Mouse (Mus musculus): ENCODE data around the gene Krt87. TPM values are rescaled to one million over a fixed set of nuclear protein-coding genes. Genes with fewer than 3 reads are reported as not detected.

Krt87 gene
- total RNA-seq (2017), result 0.44 TPM in 1 of 2 replicates, not detected in the other

GRCm38 (mm10) chr15:101438555-101438954, at the start of gene Krt87:
Krt87 (minus strand) TSS chr15:101438804.
- ATAC-seq (replicated peaks in 1 of 2; ENCODE audit: insufficient read depth in 1 of 2, low FRiP score in 2 of 2, low TSS enrichment in 1 of 2, low read depth in 1 of 2, poor library complexity in 2 of 2, severe bottlenecking in 2 of 2), result no peak

- 0 out of 4 replicates have a peak, but pooled peaks of 1 of the 2 experiments have one; percentile 17 for ATAC-seq (replicated peaks in 1 of 2; ENCODE audit: insufficient read depth in 1 of 2, low FRiP score in 2 of 2, low TSS enrichment in 1 of 2, low read depth in 1 of 2, poor library complexity in 2 of 2, severe bottlenecking in 2 of 2)
Observed at GRCm38 (mm10) chr15:101485911-101486635, 47.5 kb upstream of the Krt87 start.

GRCm38 (mm10) chr15:101484939-101485338, 46.3 kb upstream of the Krt87 start:
- ATAC-seq (replicated peaks in 1 of 2; ENCODE audit: insufficient read depth in 1 of 2, low FRiP score in 2 of 2, low TSS enrichment in 1 of 2, low read depth in 1 of 2, poor library complexity in 2 of 2, severe bottlenecking in 2 of 2), result peak; percentile 17 to 19; a peak in 1 of 4 replicates

- ATAC-seq (replicated peaks in 1 of 2; ENCODE audit: insufficient read depth in 1 of 2, low FRiP score in 2 of 2, low TSS enrichment in 1 of 2, low read depth in 1 of 2, poor library complexity in 2 of 2, severe bottlenecking in 2 of 2), result no peak
Observed at GRCm38 (mm10) chr15:101483646-101484045, 45.0 kb upstream of the Krt87 start.

DNA sequence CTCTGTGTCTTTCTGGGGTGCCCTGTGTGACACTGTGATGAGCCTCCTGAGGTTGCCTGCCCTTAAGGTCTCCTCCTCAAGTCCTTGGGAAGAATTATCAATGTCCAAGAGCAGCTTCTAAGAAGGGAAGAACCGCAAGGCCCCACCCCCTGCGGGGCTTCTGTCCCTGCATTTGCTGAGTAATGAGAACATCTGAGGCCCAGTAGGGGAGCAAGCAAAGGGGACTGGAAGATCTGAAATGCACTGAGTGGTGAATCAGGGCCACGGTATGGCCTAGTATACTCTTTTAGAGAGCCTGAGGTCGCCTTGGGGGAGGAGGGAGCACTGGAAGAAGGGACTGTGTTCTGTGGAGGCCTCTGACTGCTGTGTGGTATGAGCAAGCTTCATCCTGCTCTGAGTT, 43.5 kb upstream of the Krt87 start:
- no peak for ATAC-seq (replicated peaks in 1 of 2; ENCODE audit: insufficient read depth in 1 of 2, low FRiP score in 2 of 2, low TSS enrichment in 1 of 2, low read depth in 1 of 2, poor library complexity in 2 of 2, severe bottlenecking in 2 of 2)

DNA sequence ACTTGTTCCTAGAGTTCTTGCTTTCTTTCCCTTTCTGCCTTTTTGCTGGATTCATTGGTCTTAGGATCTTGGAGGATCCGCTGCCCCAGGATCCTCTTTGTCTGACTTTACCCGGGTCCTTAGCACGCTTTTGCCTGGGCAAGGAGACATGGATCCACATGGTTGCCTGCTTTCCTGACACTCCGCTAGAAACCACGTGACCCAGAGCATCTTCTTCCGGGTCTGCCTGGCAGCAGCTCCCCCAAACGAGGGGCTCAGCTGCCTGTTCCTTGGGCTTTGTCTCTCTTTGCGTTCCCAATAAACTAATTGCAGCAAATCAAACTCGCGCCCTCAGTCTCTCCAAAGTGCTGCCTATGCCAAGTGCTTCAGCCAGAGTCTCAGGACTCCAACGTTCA, 41.1 kb upstream of the Krt87 start:
- no peak for ATAC-seq (replicated peaks in 1 of 2; ENCODE audit: insufficient read depth in 1 of 2, low FRiP score in 2 of 2, low TSS enrichment in 1 of 2, low read depth in 1 of 2, poor library complexity in 2 of 2, severe bottlenecking in 2 of 2)

DNA sequence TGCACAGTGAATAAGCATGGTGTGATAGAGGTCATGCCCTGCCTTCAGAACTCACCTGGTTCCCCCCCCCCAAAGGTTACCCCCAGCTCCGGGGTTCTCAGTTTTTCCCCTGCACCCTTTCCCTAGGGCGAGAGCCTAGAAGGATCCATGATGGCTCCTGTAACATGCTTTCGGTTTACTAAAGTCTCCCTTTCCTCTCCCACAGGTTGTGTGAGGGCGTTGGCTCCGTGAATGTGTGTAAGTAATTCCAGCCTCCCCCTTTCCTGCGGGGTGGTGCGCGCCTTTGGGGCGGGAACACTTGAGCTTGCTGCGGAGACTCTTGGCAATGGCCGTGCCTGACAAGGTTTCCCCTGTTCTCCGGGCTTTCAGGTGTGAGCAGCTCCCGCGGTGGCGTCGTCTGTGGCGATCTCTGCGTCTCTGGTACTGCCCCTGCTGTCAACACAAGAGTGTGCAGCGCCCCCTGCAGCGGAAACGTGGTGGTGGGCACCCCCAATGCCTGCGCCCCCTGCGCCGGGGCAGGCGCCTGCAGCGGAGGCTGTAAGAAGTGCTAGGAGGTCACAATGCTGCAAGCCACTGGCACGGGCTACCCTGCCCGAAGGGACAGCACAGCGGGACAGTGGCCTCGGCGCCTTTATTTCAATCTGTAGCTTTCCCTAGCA, 40.5 kb upstream of the Krt87 start:
- peak; percentile 65 to 68; a peak in 3 of 4 replicates for ATAC-seq (replicated peaks in 1 of 2; ENCODE audit: insufficient read depth in 1 of 2, low FRiP score in 2 of 2, low TSS enrichment in 1 of 2, low read depth in 1 of 2, poor library complexity in 2 of 2, severe bottlenecking in 2 of 2)

DNA sequence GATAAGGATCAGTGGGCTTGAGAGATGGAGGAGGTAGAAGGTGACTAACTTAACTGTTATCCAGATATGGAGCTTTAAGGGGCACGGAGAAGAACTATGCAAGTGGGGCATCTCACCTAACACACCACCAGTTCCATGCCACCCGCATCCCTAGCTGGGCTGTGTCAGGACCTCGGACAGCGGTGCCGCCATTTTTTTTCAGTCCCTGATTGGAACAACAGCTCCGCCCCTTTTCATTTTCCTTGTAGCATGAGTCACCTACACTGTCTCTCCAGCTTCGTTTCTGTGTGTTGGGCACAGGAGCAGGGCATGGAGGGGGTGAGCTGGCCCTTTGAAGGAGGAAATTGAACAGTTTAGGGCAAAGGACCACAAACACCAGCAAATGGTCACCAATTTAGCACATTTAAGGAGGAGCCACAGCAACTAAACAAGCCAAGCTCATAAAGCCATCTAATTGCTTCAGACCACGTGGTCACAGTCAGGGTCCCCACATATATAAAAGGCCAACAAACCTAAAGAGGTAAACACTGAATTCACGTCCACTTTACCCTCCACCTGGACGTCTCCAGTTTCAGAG, 34.4 kb upstream of the Krt87 start, which contains the start of gene Krt86:
Krt86 (plus strand) TSS at position 527 of the 577 bp plus-strand sequence.
- peak in 1 of 2 experiments; percentile 25; a peak in 2 of 4 replicates for ATAC-seq (replicated peaks in 1 of 2; ENCODE audit: insufficient read depth in 1 of 2, low FRiP score in 2 of 2, low TSS enrichment in 1 of 2, low read depth in 1 of 2, poor library complexity in 2 of 2, severe bottlenecking in 2 of 2)

GRCm38 (mm10) chr15:101469093-101469492, 30.5 kb upstream of the Krt87 start:
- ATAC-seq (replicated peaks in 1 of 2; ENCODE audit: insufficient read depth in 1 of 2, low FRiP score in 2 of 2, low TSS enrichment in 1 of 2, low read depth in 1 of 2, poor library complexity in 2 of 2, severe bottlenecking in 2 of 2), result peak; percentile 43 to 62; a peak in 1 of 4 replicates

GRCm38 (mm10) chr15:101463651-101464050, 25.0 kb upstream of the Krt87 start, which contains the start of gene Krt81:
Krt81 (minus strand) TSS chr15:101463751.
- ATAC-seq (replicated peaks in 1 of 2; ENCODE audit: insufficient read depth in 1 of 2, low FRiP score in 2 of 2, low TSS enrichment in 1 of 2, low read depth in 1 of 2, poor library complexity in 2 of 2, severe bottlenecking in 2 of 2), result no peak

DNA sequence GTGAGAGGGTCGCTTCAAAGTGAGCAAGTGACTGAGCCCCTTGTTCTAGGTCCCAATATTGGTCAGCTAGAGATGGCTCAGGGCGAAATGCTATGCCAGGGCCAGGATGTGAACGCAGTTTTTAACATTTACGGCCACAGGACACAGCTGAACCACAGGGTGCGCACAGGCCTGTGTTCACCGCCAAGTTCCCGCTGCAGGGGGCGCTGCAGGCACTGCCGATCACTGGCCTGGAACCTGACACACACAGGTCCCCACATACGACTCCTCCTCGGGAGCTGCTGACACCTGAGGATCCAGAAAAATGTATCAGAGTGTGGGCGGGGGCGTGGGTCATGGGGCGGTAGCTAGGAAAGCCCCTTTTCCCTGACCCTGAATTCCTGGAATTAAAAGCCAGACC, 20.7 kb upstream of the Krt87 start:
- ATAC-seq (replicated peaks in 1 of 2; ENCODE audit: insufficient read depth in 1 of 2, low FRiP score in 2 of 2, low TSS enrichment in 1 of 2, low read depth in 1 of 2, poor library complexity in 2 of 2, severe bottlenecking in 2 of 2), result no peak

- ATAC-seq (replicated peaks in 1 of 2; ENCODE audit: insufficient read depth in 1 of 2, low FRiP score in 2 of 2, low TSS enrichment in 1 of 2, low read depth in 1 of 2, poor library complexity in 2 of 2, severe bottlenecking in 2 of 2), result no peak
Observed at GRCm38 (mm10) chr15:101458361-101458930, 19.8 kb upstream of the Krt87 start.

GRCm38 (mm10) chr15:101455891-101456290, 17.3 kb upstream of the Krt87 start:
- no peak for ATAC-seq (replicated peaks in 1 of 2; ENCODE audit: insufficient read depth in 1 of 2, low FRiP score in 2 of 2, low TSS enrichment in 1 of 2, low read depth in 1 of 2, poor library complexity in 2 of 2, severe bottlenecking in 2 of 2)

GRCm38 (mm10) chr15:101455292-101455691, 16.7 kb upstream of the Krt87 start:
- ATAC-seq (replicated peaks in 1 of 2; ENCODE audit: insufficient read depth in 1 of 2, low FRiP score in 2 of 2, low TSS enrichment in 1 of 2, low read depth in 1 of 2, poor library complexity in 2 of 2, severe bottlenecking in 2 of 2), result no peak

- ATAC-seq (replicated peaks in 1 of 2; ENCODE audit: insufficient read depth in 1 of 2, low FRiP score in 2 of 2, low TSS enrichment in 1 of 2, low read depth in 1 of 2, poor library complexity in 2 of 2, severe bottlenecking in 2 of 2), result no peak
Observed at GRCm38 (mm10) chr15:101454774-101455173, 16.2 kb upstream of the Krt87 start.

- ATAC-seq (replicated peaks in 1 of 2; ENCODE audit: insufficient read depth in 1 of 2, low FRiP score in 2 of 2, low TSS enrichment in 1 of 2, low read depth in 1 of 2, poor library complexity in 2 of 2, severe bottlenecking in 2 of 2), result peak; percentile 85 to 92
Observed at GRCm38 (mm10) chr15:101453093-101453736, 14.6 kb upstream of the Krt87 start.

DNA sequence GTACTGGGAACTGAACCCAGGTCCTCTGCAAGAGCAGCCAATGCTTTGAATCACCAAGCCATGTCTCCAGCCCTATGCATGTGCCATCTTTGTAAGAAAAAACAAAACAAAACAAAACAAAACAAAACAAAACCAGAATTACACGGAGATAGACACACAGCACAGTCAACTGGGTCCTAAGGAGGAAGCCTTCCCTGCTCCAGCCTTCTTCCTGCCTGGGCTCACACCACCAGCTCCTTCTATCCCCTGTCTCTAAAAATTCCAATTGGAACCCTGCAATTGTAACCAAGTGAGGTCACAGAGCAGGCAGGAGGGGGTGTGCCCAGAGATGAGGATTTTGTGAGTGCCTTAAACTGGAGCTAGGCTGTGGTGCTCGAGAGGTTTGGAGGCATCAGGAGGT, 8.8 kb upstream of the Krt87 start, which contains the start of gene Krt88:
Krt88 (plus strand) TSS at position 301 of the 400 bp plus-strand sequence.
- no peak for ATAC-seq (replicated peaks in 1 of 2; ENCODE audit: insufficient read depth in 1 of 2, low FRiP score in 2 of 2, low TSS enrichment in 1 of 2, low read depth in 1 of 2, poor library complexity in 2 of 2, severe bottlenecking in 2 of 2)

Measured in hematopoietic stem cell, adult 5-6 weeks (primary cell).